Mouse (Mus musculus): ENCODE data around the gene Cybc1. TPM values are rescaled to one million over a fixed set of nuclear protein-coding genes. Genes with fewer than 3 reads are reported as not detected.

Gene Cybc1
- polyA plus RNA-seq, 1 experiment from 2014 or later: 33.0 TPM

DNA sequence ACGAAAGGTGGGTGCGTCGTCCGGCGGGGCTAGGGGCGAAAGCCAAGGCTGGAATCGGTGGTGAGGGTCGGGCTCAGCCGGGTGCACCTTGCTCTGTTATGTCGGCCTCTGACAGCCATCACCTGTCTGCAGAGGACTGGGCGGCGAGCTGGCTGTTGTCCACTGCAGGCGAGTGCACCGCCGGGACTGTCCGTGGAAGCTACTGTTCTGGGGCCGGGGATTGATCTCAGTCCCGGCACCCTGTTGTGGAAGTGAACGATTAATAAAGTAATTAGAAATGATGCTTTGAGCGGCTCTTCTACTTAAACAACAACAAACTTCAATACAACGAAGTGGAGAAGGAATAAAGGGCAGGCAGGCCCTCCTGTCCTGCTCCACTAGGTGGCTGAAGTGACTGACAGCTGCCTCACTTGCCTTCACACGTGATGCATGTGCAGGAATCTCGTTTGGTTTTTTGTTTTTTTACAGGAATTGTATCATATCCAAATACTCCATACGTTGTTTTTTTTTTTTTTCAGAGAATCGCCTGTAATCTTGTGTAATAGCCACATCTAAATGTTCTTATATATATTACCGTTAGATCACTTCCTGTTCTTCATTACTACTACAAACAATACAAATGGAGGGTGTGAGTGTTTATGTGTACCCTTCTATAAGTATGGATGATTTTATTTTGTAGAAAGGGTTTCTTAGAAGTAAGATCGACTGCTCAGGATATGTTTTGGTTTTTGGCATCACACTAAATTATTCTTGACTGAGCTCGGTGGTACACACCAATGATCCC lies 8.4 kb upstream of the Cybc1 start:
- peak overlapping the region; percentile 62 for H3K4me2 ChIP-seq (replicated peaks; ENCODE audit: low read depth, low read length)
- H3K9ac ChIP-seq (ENCODE audit: low read depth, low read length): peak overlapping the region; percentile 78
- ATAC-seq (ENCODE audit: low FRiP score, low TSS enrichment): peak; percentile 61
- peak overlapping the region; percentile 89 for H3K27ac ChIP-seq (ENCODE audit: low read depth, low read length)
- no peaks in the 10 kb centered on the region for H3K27me3 ChIP-seq (ENCODE audit: control insufficient read depth, insufficient read depth, low read length)
- H3K4me3 ChIP-seq (ENCODE audit: low read length): peak overlapping the region; percentile 92
- WGBS: 4% methylated on average over 28 of the region's 28 CpGs
- H3K4me1 ChIP-seq (ENCODE audit: control insufficient read depth, insufficient read depth, low read length): 0 out of 2 replicates have a peak, but pooled peaks cover 7% of the 10 kb centered on the region
- H3K9me3 ChIP-seq (ENCODE audit: control insufficient read depth, low read length): no peaks in the 10 kb centered on the region
- H3K36me3 ChIP-seq (ENCODE audit: control insufficient read depth, insufficient read depth, low read length): peaks cover 26% of the 10 kb centered on the region

DNA sequence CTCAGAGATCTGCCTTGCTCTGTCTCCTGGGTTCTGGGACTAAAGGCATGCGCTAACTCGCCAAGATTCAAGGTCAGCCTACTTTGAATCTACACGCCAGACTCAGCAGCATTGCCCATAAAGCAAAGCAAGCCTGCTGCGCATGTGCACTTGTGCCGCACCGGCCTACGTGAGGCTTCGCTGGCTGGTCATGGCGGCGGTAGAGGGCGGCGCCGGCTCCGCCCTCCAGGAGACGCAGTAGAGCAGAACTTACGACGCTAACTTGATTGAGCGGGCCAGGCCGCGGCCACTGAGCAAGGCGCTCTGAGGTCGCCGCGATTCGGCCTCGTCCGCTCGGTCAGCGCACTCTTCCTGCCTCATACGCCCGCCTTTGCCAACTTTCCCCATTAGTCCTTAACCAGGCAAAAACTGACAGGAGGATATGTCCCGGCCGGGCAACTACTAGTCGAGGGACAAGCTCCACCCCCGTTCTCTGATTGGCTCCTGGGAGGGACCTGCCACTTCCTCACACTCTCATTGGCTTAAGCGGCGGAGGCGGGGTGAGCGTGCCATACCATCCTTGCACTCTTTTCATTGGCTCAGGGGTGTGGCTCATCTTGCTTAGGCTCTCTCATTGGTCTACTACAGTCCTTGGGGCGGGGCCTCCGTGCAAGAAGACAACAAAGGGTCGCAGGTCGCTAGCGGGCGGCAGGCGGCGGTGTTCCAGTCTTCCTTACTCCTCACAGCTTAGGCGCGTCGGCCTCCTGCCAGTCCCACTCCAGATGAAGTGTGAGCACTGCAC lies 7.6 kb upstream of the Cybc1 start, which contains the start of gene Narf:
Gene Narf, plus strand, starts transcription at position 690 of the 781 bp plus-strand sequence.
- H3K4me1 ChIP-seq (ENCODE audit: control insufficient read depth, insufficient read depth, low read length): 0 out of 2 replicates have a peak, but pooled peaks cover 7% of the 10 kb centered on the region
- WGBS: under 1% methylated on average over 50 of the region's 50 CpGs
- peak; percentile 100 for ATAC-seq (ENCODE audit: low FRiP score, low TSS enrichment)
- H3K27ac ChIP-seq (ENCODE audit: low read depth, low read length): peak within 1 kb of the TSS; percentile 100
- peak within 1 kb of the TSS; percentile 78 for H3K9ac ChIP-seq (ENCODE audit: low read depth, low read length)
- peaks cover 19% of the 10 kb centered on the region for H3K36me3 ChIP-seq (ENCODE audit: control insufficient read depth, insufficient read depth, low read length)
- H3K4me2 ChIP-seq (replicated peaks; ENCODE audit: low read depth, low read length): peak within 1 kb of the TSS; percentile 62
- peak within 1 kb of the TSS; percentile 92 for H3K4me3 ChIP-seq (ENCODE audit: low read length)
- no peaks in the 10 kb centered on the region for H3K27me3 ChIP-seq (ENCODE audit: control insufficient read depth, insufficient read depth, low read length)
- no peaks in the 10 kb centered on the region for H3K9me3 ChIP-seq (ENCODE audit: control insufficient read depth, low read length)

DNA sequence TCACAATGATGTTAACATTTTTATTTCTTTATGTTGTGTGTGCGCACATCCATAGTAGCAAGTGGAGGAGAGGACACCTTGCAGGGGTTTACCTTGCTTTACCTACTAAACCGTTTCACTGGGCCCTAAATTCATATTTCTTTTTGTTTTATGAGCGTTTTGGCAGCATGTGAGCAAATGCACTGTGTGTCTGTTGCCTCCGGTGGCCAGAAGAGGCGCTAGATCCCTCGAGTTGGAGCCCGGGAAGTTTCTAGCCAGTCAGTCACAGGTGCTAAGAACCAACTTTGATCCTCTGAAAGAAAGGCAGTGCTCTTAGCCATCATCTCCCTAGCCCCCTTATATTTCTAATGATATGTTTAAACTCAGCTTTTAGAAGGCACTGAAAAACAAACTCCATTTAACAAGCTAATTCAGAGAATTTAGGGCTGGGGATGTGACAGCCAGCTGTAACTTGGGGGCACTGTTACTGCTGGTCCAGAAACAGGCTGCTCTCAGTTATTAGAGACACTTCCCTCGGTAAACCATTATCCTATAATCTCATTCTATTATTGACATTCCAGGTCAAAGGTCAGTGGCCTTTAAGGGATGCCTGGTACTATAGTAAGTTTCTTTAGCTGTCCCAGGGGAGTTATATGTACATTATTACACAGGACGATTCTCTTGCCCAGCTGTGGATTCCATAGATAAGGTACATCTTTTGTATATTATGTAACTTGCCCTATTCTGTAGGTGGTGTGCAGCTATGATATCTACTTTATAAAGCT lies 6.5 kb upstream of the Cybc1 start:
- no peak for ATAC-seq (ENCODE audit: low FRiP score, low TSS enrichment)
- peak overlapping the region; percentile 92; the same call in 1 of the 2 replicates for H3K4me3 ChIP-seq (ENCODE audit: low read length)
- 0 out of 2 replicates have a peak, but pooled peaks cover 7% of the 10 kb centered on the region for H3K4me1 ChIP-seq (ENCODE audit: control insufficient read depth, insufficient read depth, low read length)
- peak overlapping the region; percentile 47 for H3K4me2 ChIP-seq (replicated peaks; ENCODE audit: low read depth, low read length)
- H3K27ac ChIP-seq (ENCODE audit: low read depth, low read length): peak overlapping the region; percentile 100; the same call in 1 of the 2 replicates
- H3K27me3 ChIP-seq (ENCODE audit: control insufficient read depth, insufficient read depth, low read length): no peaks in the 10 kb centered on the region
- H3K36me3 ChIP-seq (ENCODE audit: control insufficient read depth, insufficient read depth, low read length): peaks cover 17% of the 10 kb centered on the region
- 33% methylated on average over 9 of the region's 9 CpGs for WGBS
- no peaks in the 10 kb centered on the region for H3K9me3 ChIP-seq (ENCODE audit: control insufficient read depth, low read length)
- no peak overlapping the region for H3K9ac ChIP-seq (ENCODE audit: low read depth, low read length)

DNA sequence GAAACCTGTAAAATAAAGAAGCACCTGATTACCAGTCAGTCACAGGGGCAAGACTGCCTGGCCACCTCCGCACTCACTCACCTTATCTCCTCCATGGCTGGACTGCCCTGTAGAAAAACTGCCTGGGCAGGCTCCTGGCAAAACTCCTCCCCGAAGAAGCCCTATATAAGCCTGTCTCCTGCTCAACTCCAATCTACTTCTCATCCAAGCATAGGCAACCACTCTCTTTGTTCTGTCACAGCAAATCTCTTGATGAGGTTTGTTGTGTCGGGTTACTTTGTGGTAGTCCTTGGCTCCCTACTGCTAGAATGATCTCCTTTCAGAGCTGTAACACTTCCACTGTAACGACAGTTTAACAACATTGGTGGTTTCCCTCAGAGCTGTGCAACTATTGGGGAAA lies 3.6 kb upstream of the Cybc1 start:
- no peaks in the 10 kb centered on the region for H3K27me3 ChIP-seq (ENCODE audit: control insufficient read depth, insufficient read depth, low read length)
- H3K9me3 ChIP-seq (ENCODE audit: control insufficient read depth, low read length): no peaks in the 10 kb centered on the region
- no peak overlapping the region for H3K4me2 ChIP-seq (replicated peaks; ENCODE audit: low read depth, low read length)
- no peak overlapping the region for H3K9ac ChIP-seq (ENCODE audit: low read depth, low read length)
- H3K4me1 ChIP-seq (ENCODE audit: control insufficient read depth, insufficient read depth, low read length): peaks cover 15% of the 10 kb centered on the region
- H3K27ac ChIP-seq (ENCODE audit: low read depth, low read length): no peak overlapping the region
- no peak for ATAC-seq (ENCODE audit: low FRiP score, low TSS enrichment)
- 34% methylated on average over 4 of the region's 4 CpGs for WGBS
- H3K4me3 ChIP-seq (ENCODE audit: low read length): no peak overlapping the region
- H3K36me3 ChIP-seq (ENCODE audit: control insufficient read depth, insufficient read depth, low read length): no peaks in the 10 kb centered on the region

DNA sequence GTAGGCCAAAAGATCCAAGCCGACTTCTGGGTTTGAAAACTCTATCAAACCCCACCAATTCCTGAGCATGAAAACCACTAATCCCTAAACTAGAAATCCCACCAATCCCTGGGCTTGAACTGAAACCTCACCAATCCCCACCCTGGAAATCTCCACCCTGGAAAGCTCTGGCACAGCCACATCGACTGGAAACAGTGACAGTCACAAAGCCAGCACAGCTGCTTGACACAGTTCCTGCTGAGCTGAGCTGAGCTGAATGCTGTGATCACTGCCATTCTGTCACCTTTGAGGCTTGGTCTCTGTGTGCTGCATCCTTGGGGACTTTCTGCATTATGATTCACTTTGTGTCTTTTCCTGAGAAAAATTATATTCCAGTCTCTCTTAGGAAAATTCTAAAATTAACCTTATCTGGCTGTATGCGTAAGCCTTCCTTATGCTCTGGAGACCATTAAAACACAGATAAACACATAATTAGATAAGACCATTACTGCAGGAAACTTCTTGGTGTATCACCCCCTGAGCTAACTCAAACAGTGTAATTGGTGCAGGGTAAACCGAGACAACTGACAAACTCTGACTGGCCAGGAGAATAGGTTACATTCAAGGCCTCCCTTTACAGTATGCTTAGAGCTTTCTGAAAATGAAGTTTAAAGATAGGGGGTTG lies 2.6 kb upstream of the Cybc1 start:
- Histone ChIP-seq H3K4me3 (ENCODE audit: low read length) (no peak overlapping the region), H3K27ac (ENCODE audit: low read depth, low read length) (no peak overlapping the region), H3K9me3 (ENCODE audit: control insufficient read depth, low read length) (no peaks in the 10 kb centered on the region), H3K4me2 (replicated peaks; ENCODE audit: low read depth, low read length) (no peak overlapping the region), H3K9ac (ENCODE audit: low read depth, low read length) (no peak overlapping the region), H3K36me3 (ENCODE audit: control insufficient read depth, insufficient read depth, low read length) (peaks cover 5% of the 10 kb centered on the region), H3K4me1 (ENCODE audit: control insufficient read depth, insufficient read depth, low read length) (peaks cover 16% of the 10 kb centered on the region), H3K27me3 (ENCODE audit: control insufficient read depth, insufficient read depth, low read length) (no peaks in the 10 kb centered on the region)
- ATAC-seq (ENCODE audit: low FRiP score, low TSS enrichment): no peak
- WGBS: 60% methylated on average over 4 of the region's 4 CpGs

DNA sequence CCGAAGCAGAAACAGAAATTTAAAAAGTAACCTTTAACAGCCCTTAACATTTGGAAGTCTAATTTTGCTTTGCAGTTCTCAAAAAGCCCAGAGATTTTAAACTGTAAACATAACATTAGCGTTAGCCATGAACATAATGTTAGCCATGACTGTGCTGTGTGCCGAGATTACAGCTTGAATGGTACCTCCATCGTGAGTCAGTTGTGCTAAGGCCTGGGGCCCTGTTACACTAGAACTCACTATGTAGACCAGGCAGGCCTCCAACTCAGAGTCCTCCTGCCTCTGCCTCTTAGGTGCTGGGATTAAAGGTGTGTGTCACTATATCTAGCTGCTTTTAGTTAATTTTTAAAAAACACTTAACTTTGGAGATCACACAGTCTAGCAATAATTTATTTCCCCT lies 2.1 kb upstream of the Cybc1 start:
- no peak for ATAC-seq (ENCODE audit: low FRiP score, low TSS enrichment)
- WGBS: 84% methylated on average over 4 of the region's 4 CpGs
- no peaks in the 10 kb centered on the region for H3K27me3 ChIP-seq (ENCODE audit: control insufficient read depth, insufficient read depth, low read length)
- H3K36me3 ChIP-seq (ENCODE audit: control insufficient read depth, insufficient read depth, low read length): peaks cover 9% of the 10 kb centered on the region
- no peak overlapping the region for H3K27ac ChIP-seq (ENCODE audit: low read depth, low read length)
- H3K4me1 ChIP-seq (ENCODE audit: control insufficient read depth, insufficient read depth, low read length): peaks cover 14% of the 10 kb centered on the region
- H3K4me2 ChIP-seq (replicated peaks; ENCODE audit: low read depth, low read length): no peak overlapping the region
- H3K9me3 ChIP-seq (ENCODE audit: control insufficient read depth, low read length): no peaks in the 10 kb centered on the region
- H3K4me3 ChIP-seq (ENCODE audit: low read length): no peak overlapping the region
- no peak overlapping the region for H3K9ac ChIP-seq (ENCODE audit: low read depth, low read length)

DNA sequence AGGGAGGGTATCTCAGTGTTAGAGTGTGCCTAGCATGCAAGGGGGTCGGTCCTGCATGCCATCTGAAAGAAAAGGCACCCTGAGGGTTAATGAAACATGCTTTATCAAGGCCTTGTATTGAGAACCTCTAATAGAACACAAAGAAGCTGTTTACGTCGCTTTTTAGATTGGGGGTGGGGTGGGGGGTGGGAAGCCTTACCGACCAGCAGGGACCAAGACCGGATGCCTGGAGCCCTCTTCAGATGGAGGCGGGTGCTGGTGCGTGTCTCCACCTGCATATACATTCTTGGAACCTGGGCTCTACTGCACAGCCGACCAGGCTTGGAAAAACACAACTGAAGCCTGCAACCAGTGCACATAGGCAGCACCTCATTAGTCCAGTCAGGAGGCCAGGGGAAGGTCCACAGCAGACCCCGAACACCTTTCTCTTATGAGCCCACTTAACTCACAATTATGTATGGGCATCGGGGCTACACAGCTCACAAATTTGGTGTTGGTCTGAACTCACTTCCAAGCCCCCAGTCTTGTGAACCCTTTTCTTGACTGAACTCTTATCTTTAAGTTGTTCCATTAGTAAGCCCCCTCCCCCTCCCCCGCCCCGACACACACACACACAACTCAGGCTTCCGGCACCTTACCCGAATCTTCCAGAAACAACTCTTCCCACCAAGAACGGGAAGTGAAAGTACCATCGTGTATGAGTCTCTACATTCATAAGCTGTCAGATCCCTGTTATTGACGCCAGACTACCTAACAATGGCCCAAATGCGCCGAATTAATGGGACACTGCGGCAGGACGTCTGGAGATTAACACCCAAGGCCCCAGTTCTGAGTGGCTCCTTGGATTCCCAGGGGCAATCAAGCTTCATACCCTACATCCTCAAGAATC lies 749 bp downstream of the Cybc1 start:
- WGBS: 21% methylated on average over 21 of the region's 21 CpGs
- Histone ChIP-seq H3K9ac (ENCODE audit: low read depth, low read length) (peak overlapping the region; percentile 68), H3K36me3 (ENCODE audit: control insufficient read depth, insufficient read depth, low read length) (peaks cover 36% of the 10 kb centered on the region), H3K4me1 (ENCODE audit: control insufficient read depth, insufficient read depth, low read length) (peaks cover 9% of the 10 kb centered on the region), H3K27ac (ENCODE audit: low read depth, low read length) (peak overlapping the region; percentile 60), H3K4me3 (ENCODE audit: low read length) (peak overlapping the region; percentile 62), H3K4me2 (replicated peaks; ENCODE audit: low read depth, low read length) (peak overlapping the region; percentile 77), H3K9me3 (ENCODE audit: control insufficient read depth, low read length) (no peaks in the 10 kb centered on the region), H3K27me3 (ENCODE audit: control insufficient read depth, insufficient read depth, low read length) (no peaks in the 10 kb centered on the region)
- ATAC-seq (ENCODE audit: low FRiP score, low TSS enrichment): no peak

Data from kidney, embryonic 14.5 days (tissue).